Mouse (Mus musculus) limb, embryonic 14.5 days (tissue): ENCODE measurements at regions not wholly inside any gene's neighbourhood (a gene's known extent, or its start where the extent isn't known, plus 50 kb on each side); places are given as distances from the start of the nearest gene placed in this dataset.
"Not testable (repeated sequence)": the region's sequence is repeated elsewhere in the genome, so short reads cannot be mapped to it uniquely, and the experiment has no call there.

Experiments
- ATAC-seq: fragments of 200-750 bp; cut with Nextera tagmentation; 2 replicates; pipeline ENCODE4 v1.8.0; 2017; ENCODE audit warnings: low read depth, moderate number of reproducible peaks, moderate TSS enrichment; ENCODE audit not compliant: low FRiP score
- DNase-seq: peaks from one replicate; pipeline ENCODE4 v3.0.0-alpha.2; 2015; ENCODE audit warnings: low spot score
- H3K27ac ChIP-seq: fragments of 300-500 bp; sonication (generic); replicated peaks from 2 replicates; pipeline ENCODE4 v1.5.1; 2014; ENCODE audit warnings: low read depth, mild to moderate bottlenecking, low read length, moderate library complexity, mixed read lengths
- H3K27me3 ChIP-seq: fragments of 300-500 bp; sonication (generic); 2 replicates; pipeline ENCODE4 v1.6.1; 2014; ENCODE audit warnings: low read length, mixed read lengths; ENCODE audit not compliant: control insufficient read depth, insufficient read depth
- H3K36me3 ChIP-seq: fragments of 300-500 bp; sonication (generic); 2 replicates; pipeline ENCODE4 v1.6.1; 2014; ENCODE audit warnings: mild to moderate bottlenecking, low read length, moderate library complexity, mixed read lengths; ENCODE audit not compliant: control insufficient read depth, insufficient read depth
- H3K4me1 ChIP-seq: fragments of 300-500 bp; sonication (generic); 2 replicates; pipeline ENCODE4 v1.6.1; 2014; ENCODE audit warnings: antibody characterized with exemption, low read length, mixed read lengths; ENCODE audit not compliant: control insufficient read depth, insufficient read depth
- H3K4me2 ChIP-seq: fragments of 300-500 bp; sonication (generic); replicated peaks from 2 replicates; pipeline ENCODE4 v1.6.1; 2014; ENCODE audit warnings: low read depth, mild to moderate bottlenecking, low read length, moderate library complexity; ENCODE audit not compliant: severe bottlenecking
- H3K4me3 ChIP-seq: fragments of 300-500 bp; sonication (generic); replicated peaks from 2 replicates; pipeline ENCODE4 v1.5.1; 2014; ENCODE audit warnings: low read length
- H3K9ac ChIP-seq: fragments of 300-500 bp; sonication (generic); 2 replicates; pipeline ENCODE4 v1.6.1; 2014; ENCODE audit warnings: mild to moderate bottlenecking, low read depth, low read length, moderate library complexity; ENCODE audit not compliant: severe bottlenecking
- H3K9me3 ChIP-seq: fragments of 300-500 bp; sonication (generic); 2 replicates; pipeline ENCODE4 v1.6.1; 2016; ENCODE audit warnings: low read length; ENCODE audit not compliant: control insufficient read depth
- POLR2A ChIP-seq: fragments of 200-500 bp; IDR thresholded peaks from 2 replicates; pipeline ENCODE4 v1.8.0; 2012; ENCODE audit warnings: inconsistent platforms, mild to moderate bottlenecking, moderate library complexity, borderline replicate concordance; ENCODE audit not compliant: insufficient read depth, insufficient read length; ENCODE audit errors: extremely low read depth
- WGBS: fragments of 180-500 bp; shearing (Covaris S2); extraction: QIAGEN DNeasy Blood & Tissue Kit; methylation state at CpG from one replicate; pipeline ENCODE4 v1.1.7; 2014; 5-methylcytosine and 5-hydroxymethylcytosine counted together

DNA sequence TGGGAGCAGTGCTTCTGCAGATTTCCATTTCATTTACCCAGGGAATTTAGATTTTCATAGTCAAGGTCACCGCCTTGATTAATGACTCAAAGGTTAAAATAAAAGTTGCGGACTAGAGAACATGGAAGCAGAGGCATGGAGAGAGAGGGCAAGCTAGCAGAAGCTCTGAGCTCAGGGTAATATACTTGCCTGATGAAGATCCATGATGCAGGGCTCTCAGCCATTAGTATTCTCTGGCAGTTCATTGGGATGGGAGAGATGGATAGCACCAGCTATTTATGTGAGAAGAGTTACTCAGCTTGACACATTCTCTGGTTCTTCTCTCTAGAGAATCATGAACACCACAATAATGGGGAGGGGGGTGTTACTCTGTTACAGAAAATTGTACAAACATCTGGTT is 341.7 kb upstream of the St6gal2 start:
- no peak for TF ChIP-seq POLR2A
- Histone ChIP-seq H3K4me3 (no peak overlapping the region), H3K9ac (no peak overlapping the region), H3K4me2 (no peak overlapping the region), H3K4me1 (no peaks in the 10 kb centered on the region), H3K36me3 (no peaks in the 10 kb centered on the region), H3K27me3 (no peaks in the 10 kb centered on the region), H3K9me3 (no peaks in the 10 kb centered on the region), H3K27ac (no peak overlapping the region)
- ATAC-seq (no peak), DNase-seq (no peak)
- 85% methylated on average over 2 of the region's 2 CpGs for WGBS

DNA sequence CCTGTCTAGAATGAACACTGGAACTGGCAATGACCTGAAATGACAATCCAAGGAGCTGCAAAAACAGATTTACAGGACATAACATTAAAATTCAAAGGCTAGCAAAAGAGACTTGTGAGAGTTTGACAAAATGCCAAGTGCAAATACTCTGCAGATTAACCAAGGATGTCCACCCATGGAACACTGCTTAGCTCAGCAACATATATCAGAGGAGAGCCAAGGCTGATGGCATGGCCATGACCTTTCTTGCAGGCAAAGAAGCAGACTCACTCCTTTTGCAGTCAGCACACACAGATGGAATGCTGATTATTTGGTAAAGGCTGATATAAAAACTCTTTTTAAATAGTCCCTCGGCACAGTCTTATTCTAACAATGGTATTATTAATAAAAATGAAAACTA is 320.3 kb upstream of the St6gal2 start:
- H3K4me2 ChIP-seq, result no peak overlapping the region

DNA sequence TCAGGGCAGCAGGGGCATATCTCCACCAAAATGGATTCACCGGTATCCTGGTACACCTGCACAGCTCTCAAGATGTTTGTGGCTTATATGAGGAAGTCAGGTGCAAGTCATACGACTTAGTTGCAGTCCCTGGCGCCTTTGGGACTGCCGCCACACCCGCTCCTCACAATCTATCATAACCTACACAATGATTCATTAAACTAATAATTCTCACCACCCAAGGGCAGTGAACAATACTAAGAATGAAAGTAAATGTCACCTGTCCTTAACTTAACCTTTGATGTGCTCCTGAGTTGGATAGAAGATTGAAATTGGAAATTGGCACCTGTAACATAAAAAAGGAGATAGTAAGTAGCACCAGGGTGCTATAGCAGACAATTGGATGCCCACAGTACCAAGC is 315.1 kb upstream of the St6gal2 start:
- DNase-seq, H3K9me3 ChIP-seq, H3K4me3 ChIP-seq, H3K9ac ChIP-seq, H3K36me3 ChIP-seq, H3K27ac ChIP-seq, ATAC-seq, H3K4me2 ChIP-seq, H3K27me3 ChIP-seq, H3K4me1 ChIP-seq: not testable (repeated sequence)
- 81% methylated on average over 5 of the region's 5 CpGs for WGBS

More for the DNA sequence above, 320.3 kb upstream of the St6gal2 start:
- no peaks in the 10 kb centered on the region for H3K36me3 ChIP-seq
- 77% methylated on average over 1 of the region's 1 CpGs for WGBS
- no peak overlapping the region for H3K27ac ChIP-seq
- no peak for TF ChIP-seq POLR2A
- no peaks in the 10 kb centered on the region for H3K27me3 ChIP-seq
- H3K4me3 ChIP-seq, result no peak overlapping the region
- no peaks in the 10 kb centered on the region for H3K4me1 ChIP-seq
- no peak for ATAC-seq
- no peak for DNase-seq
- H3K9ac ChIP-seq, result no peak overlapping the region
- H3K9me3 ChIP-seq, result no peaks in the 10 kb centered on the region
